ENCODE assay signal across 24 mouse cellular contexts in genomic region chr15:74333846-74334245, GRCm38 (mm10).
DNase-seq lines count a peak whose midpoint lies in the region; ATAC-seq and TF ChIP-seq lines count a peak whose summit lies in the region.
"Had no signal": no experiment of that assay in that cellular context is flagged by ENCODE, and none has a peak within 500 bp of the region (broad histone marks: within the 10 kb centered on the region; RNA-seq: fewer than 3 reads in every experiment).

No protein-coding gene starts in this region.

- no peak overlapping the region for H3K4me3 ChIP-seq in hindbrain, postnatal 0 days (ENCODE audit: low read length)
- H3K4me3 ChIP-seq in hindbrain, embryonic 11.5 days (ENCODE audit: low read depth, low read length), result no peak overlapping the region
- no peak overlapping the region for H3K4me3 ChIP-seq in midbrain, embryonic 11.5 days (ENCODE audit: low read depth, low read length)
- H3K4me3 ChIP-seq in midbrain, embryonic 13.5 days (replicated peaks), result no peak overlapping the region
- H3K4me3 ChIP-seq: embryonic facial prominence, embryonic 10.5 days; embryonic facial prominence, embryonic 12.5 days; forebrain, embryonic 13.5 days; forebrain, embryonic 15.5 days had no signal

- no peaks in the 10 kb centered on the region for H3K9me3 ChIP-seq in hindbrain, postnatal 0 days (ENCODE audit: low read length)
- no peaks in the 10 kb centered on the region for H3K9me3 ChIP-seq in hindbrain, embryonic 11.5 days (ENCODE audit: control insufficient read depth, low read length)
- H3K9me3 ChIP-seq in midbrain, embryonic 11.5 days (ENCODE audit: control insufficient read depth, low read length), result no peaks in the 10 kb centered on the region
- no peaks in the 10 kb centered on the region for H3K9me3 ChIP-seq in midbrain, embryonic 13.5 days
- H3K9me3 ChIP-seq: embryonic facial prominence, embryonic 10.5 days; embryonic facial prominence, embryonic 12.5 days; forebrain, embryonic 13.5 days; forebrain, embryonic 15.5 days had no signal

- peak; percentile 15; the same call in 1 of the 2 replicates for TF ChIP-seq CTCF in hindbrain, postnatal 0 days (IDR thresholded peaks at IDR 0.05; ENCODE audit: low read depth)

- H3K4me2 ChIP-seq in hindbrain, postnatal 0 days (ENCODE audit: low read depth, low read length), result no peak overlapping the region
- H3K4me2 ChIP-seq in hindbrain, embryonic 11.5 days (replicated peaks; ENCODE audit: low read depth, low read length), result no peak overlapping the region
- no peak overlapping the region for H3K4me2 ChIP-seq in midbrain, embryonic 11.5 days
- no peak overlapping the region for H3K4me2 ChIP-seq in midbrain, embryonic 13.5 days (replicated peaks)
- H3K4me2 ChIP-seq: embryonic facial prominence, embryonic 12.5 days; forebrain, embryonic 13.5 days; forebrain, embryonic 15.5 days had no signal

- peaks cover 3% of the 10 kb centered on the region; the same call in 1 of the 2 replicates for H3K4me1 ChIP-seq in hindbrain, postnatal 0 days (ENCODE audit: insufficient read depth, low read length)
- no peaks in the 10 kb centered on the region for H3K4me1 ChIP-seq in hindbrain, embryonic 11.5 days (replicated peaks; ENCODE audit: control insufficient read depth, insufficient read depth, low read length)
- no peaks in the 10 kb centered on the region; the same call in 1 of the 2 replicates for H3K4me1 ChIP-seq in midbrain, embryonic 11.5 days (ENCODE audit: control insufficient read depth, insufficient read depth, low read length)
- peaks cover 8% of the 10 kb centered on the region for H3K4me1 ChIP-seq in midbrain, embryonic 13.5 days (replicated peaks)
- H3K4me1 ChIP-seq: embryonic facial prominence, embryonic 10.5 days; embryonic facial prominence, embryonic 12.5 days had no signal

- H3K36me3 ChIP-seq in hindbrain, postnatal 0 days (ENCODE audit: insufficient read depth, low read length), result no peaks in the 10 kb centered on the region
- no peaks in the 10 kb centered on the region for H3K36me3 ChIP-seq in hindbrain, embryonic 11.5 days (ENCODE audit: control insufficient read depth, insufficient read depth, low read length)
- H3K36me3 ChIP-seq in midbrain, embryonic 11.5 days (ENCODE audit: control insufficient read depth, insufficient read depth, low read length), result no peaks in the 10 kb centered on the region
- H3K36me3 ChIP-seq in midbrain, embryonic 13.5 days, result no peaks in the 10 kb centered on the region
- H3K36me3 ChIP-seq: embryonic facial prominence, embryonic 10.5 days; embryonic facial prominence, embryonic 12.5 days; forebrain, embryonic 15.5 days; G1E had no signal

- H3K27ac ChIP-seq in hindbrain, postnatal 0 days, result no peak overlapping the region
- H3K27ac ChIP-seq in hindbrain, embryonic 11.5 days (ENCODE audit: low read depth, low read length), result no peak overlapping the region
- H3K27ac ChIP-seq in midbrain, embryonic 11.5 days (ENCODE audit: low read depth, low read length), result no peak overlapping the region
- no peak overlapping the region for H3K27ac ChIP-seq in midbrain, embryonic 13.5 days
- H3K27ac ChIP-seq: embryonic facial prominence, embryonic 10.5 days; embryonic facial prominence, embryonic 12.5 days; forebrain, embryonic 13.5 days; forebrain, embryonic 15.5 days had no signal

- no peak overlapping the region for H3K9ac ChIP-seq in hindbrain, postnatal 0 days (replicated peaks; ENCODE audit: low read length)
- H3K9ac ChIP-seq in hindbrain, embryonic 11.5 days (ENCODE audit: low read depth, low read length), result no peak overlapping the region
- H3K9ac ChIP-seq in midbrain, embryonic 11.5 days (ENCODE audit: low read length), result no peak overlapping the region
- no peak overlapping the region for H3K9ac ChIP-seq in midbrain, embryonic 13.5 days (replicated peaks)
- H3K9ac ChIP-seq: embryonic facial prominence, embryonic 12.5 days; forebrain, embryonic 13.5 days; forebrain, embryonic 15.5 days had no signal

- no peak for ATAC-seq in hindbrain, postnatal 0 days
- ATAC-seq in hindbrain, embryonic 11.5 days (ENCODE audit: low FRiP score), result no peak
- no peak for ATAC-seq in midbrain, embryonic 11.5 days (ENCODE audit: low FRiP score)
- ATAC-seq in midbrain, embryonic 13.5 days, result no peak
- ATAC-seq: activated CD4-positive, CD25-positive, alpha-beta regulatory T cell, adult 4 months; CD4-positive, CD25-positive, alpha-beta regulatory T cell, adult 4 months; forebrain, embryonic 13.5 days; forebrain, embryonic 15.5 days; Patski had no signal

- no peak for DNase-seq in hindbrain, postnatal 0 days (ENCODE audit: low spot score)
- DNase-seq in hindbrain, embryonic 11.5 days (ENCODE audit: low spot score), result no peak
- peak; percentile 57 for DNase-seq in midbrain, embryonic 11.5 days (ENCODE audit: low spot score, missing footprints)
- peak; percentile 52 for DNase-seq in retina, postnatal 1 day
- no peak for DNase-seq in retina, embryonic 14.5 days (ENCODE audit: low spot score)
- DNase-seq: adrenal gland, adult 8-10 months; adrenal gland, postnatal 14 days; adrenal gland, postnatal 36 days; B cell, adult 2 months; cerebellum, adult 11-12 months; cerebellum, adult 2 months; cerebellum, adult 9-10 months; cerebellum, postnatal 10 days; cerebellum, postnatal 25 days had no signal

- H3K27me3 ChIP-seq in hindbrain, postnatal 0 days (ENCODE audit: insufficient read depth, low read length), result peaks cover 4% of the 10 kb centered on the region; the same call in 1 of the 2 replicates
- no peaks in the 10 kb centered on the region for H3K27me3 ChIP-seq in hindbrain, embryonic 11.5 days (ENCODE audit: control insufficient read depth, insufficient read depth, low read length)
- no peaks in the 10 kb centered on the region for H3K27me3 ChIP-seq in midbrain, embryonic 11.5 days (ENCODE audit: control insufficient read depth, insufficient read depth, low read length)
- no peaks in the 10 kb centered on the region for H3K27me3 ChIP-seq in midbrain, embryonic 13.5 days
- H3K27me3 ChIP-seq: CH12.LX; embryonic facial prominence, embryonic 12.5 days; forebrain, embryonic 13.5 days; forebrain, embryonic 15.5 days; Patski had no signal

Comparison
In these comparisons a context has a peak if more than half of its experiments do, and no peak if none do; other contexts are left out.
1. DNase-seq: peak in midbrain, embryonic 11.5 days (single experiment) and retina, postnatal 1 day (single experiment); none in hindbrain, postnatal 0 days (single experiment), hindbrain, embryonic 11.5 days (single experiment) and retina, embryonic 14.5 days (single experiment).